Mouse (Mus musculus) limb, embryonic 14.5 days (tissue): ENCODE measurements around the gene Ttc23. TPM values are rescaled to one million over a fixed set of nuclear protein-coding genes. Genes with fewer than 3 reads are reported as not detected.

Experiments
- ATAC-seq: fragments of 200-750 bp; cut with Nextera tagmentation; 2 replicates; pipeline ENCODE4 v1.8.0; 2017; ENCODE audit warnings: low read depth, moderate number of reproducible peaks, moderate TSS enrichment; ENCODE audit not compliant: low FRiP score
- DNase-seq: peaks from one replicate; pipeline ENCODE4 v3.0.0-alpha.2; 2015; ENCODE audit warnings: low spot score
- H3K27ac ChIP-seq: fragments of 300-500 bp; sonication (generic); replicated peaks from 2 replicates; pipeline ENCODE4 v1.5.1; 2014; ENCODE audit warnings: low read depth, mild to moderate bottlenecking, low read length, moderate library complexity, mixed read lengths
- H3K27me3 ChIP-seq: fragments of 300-500 bp; sonication (generic); 2 replicates; pipeline ENCODE4 v1.6.1; 2014; ENCODE audit warnings: low read length, mixed read lengths; ENCODE audit not compliant: control insufficient read depth, insufficient read depth
- H3K36me3 ChIP-seq: fragments of 300-500 bp; sonication (generic); 2 replicates; pipeline ENCODE4 v1.6.1; 2014; ENCODE audit warnings: mild to moderate bottlenecking, low read length, moderate library complexity, mixed read lengths; ENCODE audit not compliant: control insufficient read depth, insufficient read depth
- H3K4me1 ChIP-seq: fragments of 300-500 bp; sonication (generic); 2 replicates; pipeline ENCODE4 v1.6.1; 2014; ENCODE audit warnings: antibody characterized with exemption, low read length, mixed read lengths; ENCODE audit not compliant: control insufficient read depth, insufficient read depth
- H3K4me2 ChIP-seq: fragments of 300-500 bp; sonication (generic); replicated peaks from 2 replicates; pipeline ENCODE4 v1.6.1; 2014; ENCODE audit warnings: low read depth, mild to moderate bottlenecking, low read length, moderate library complexity; ENCODE audit not compliant: severe bottlenecking
- H3K4me3 ChIP-seq: fragments of 300-500 bp; sonication (generic); replicated peaks from 2 replicates; pipeline ENCODE4 v1.5.1; 2014; ENCODE audit warnings: low read length
- H3K9ac ChIP-seq: fragments of 300-500 bp; sonication (generic); 2 replicates; pipeline ENCODE4 v1.6.1; 2014; ENCODE audit warnings: mild to moderate bottlenecking, low read depth, low read length, moderate library complexity; ENCODE audit not compliant: severe bottlenecking
- H3K9me3 ChIP-seq: fragments of 300-500 bp; sonication (generic); 2 replicates; pipeline ENCODE4 v1.6.1; 2016; ENCODE audit warnings: low read length; ENCODE audit not compliant: control insufficient read depth
- POLR2A ChIP-seq: fragments of 200-500 bp; IDR thresholded peaks from 2 replicates; pipeline ENCODE4 v1.8.0; 2012; ENCODE audit warnings: inconsistent platforms, mild to moderate bottlenecking, moderate library complexity, borderline replicate concordance; ENCODE audit not compliant: insufficient read depth, insufficient read length; ENCODE audit errors: extremely low read depth
- WGBS: fragments of 180-500 bp; shearing (Covaris S2); extraction: QIAGEN DNeasy Blood & Tissue Kit; methylation state at CpG from one replicate; pipeline ENCODE4 v1.1.7; 2014; 5-methylcytosine and 5-hydroxymethylcytosine counted together
- polyA plus RNA-seq, 2 experiments: library from polyadenylated mRNA; depleted of rRNA in 1 of 2; stranded (reverse) in 1 of 2; unstranded in 1 of 2; fragments of >200 nt; fragmentation: Nextera tagmentation in 1 of 2; extraction: Ambion mirVana in 1 of 2; gene quantifications; 2 replicates each; pipeline versions ENCODE4 v1.2.1 to v1.2.3; 2012 to 2014

Gene Ttc23
- polyA plus RNA-seq, 2 experiments: 33.4 to 46.9 TPM

- Histone ChIP-seq H3K27ac (no peak overlapping the region), H3K9me3 (no peaks in the 10 kb centered on the region), H3K4me3 (no peak overlapping the region), H3K9ac (no peak overlapping the region), H3K4me2 (no peak overlapping the region), H3K27me3 (no peaks in the 10 kb centered on the region), H3K36me3 (peaks cover 48% of the 10 kb centered on the region), H3K4me1 (no peaks in the 10 kb centered on the region; the same call in 1 of the 2 replicates)
- no peak for TF ChIP-seq POLR2A
- DNase-seq (no peak), ATAC-seq (no peak)
- WGBS: 91% methylated on average over 4 of the region's 4 CpGs
These were observed 81.0 kb downstream of the Ttc23 start for GRCm38 (mm10) chr7:67728203-67728602.

DNA sequence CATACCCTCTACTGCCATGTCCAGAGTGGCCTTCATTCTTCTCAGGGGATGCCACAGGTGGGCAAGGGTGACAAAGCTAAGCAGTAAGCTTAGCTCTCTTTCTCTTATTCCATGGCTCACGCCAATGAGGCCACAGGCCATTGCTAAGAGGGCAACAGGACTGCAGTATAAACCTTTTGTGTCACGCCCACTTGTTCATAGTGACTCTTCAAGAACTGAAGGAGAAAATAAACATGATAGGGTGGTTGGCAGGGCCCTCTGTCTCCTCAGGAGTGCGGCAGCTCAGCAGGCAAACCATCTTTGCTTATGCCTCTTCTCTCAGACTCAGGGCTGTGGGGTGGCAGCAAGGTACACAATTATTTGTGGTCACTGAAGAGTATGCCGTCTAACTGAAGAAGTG is 81.6 kb downstream of the Ttc23 start:
- no peak overlapping the region for H3K4me3 ChIP-seq
- ATAC-seq (no peak), DNase-seq (no peak)
- no peak overlapping the region for H3K4me2 ChIP-seq
- H3K27ac ChIP-seq: no peak overlapping the region
- no peaks in the 10 kb centered on the region for H3K9me3 ChIP-seq
- no peaks in the 10 kb centered on the region for H3K27me3 ChIP-seq
- no peak overlapping the region for H3K9ac ChIP-seq
- H3K36me3 ChIP-seq: peaks cover 45% of the 10 kb centered on the region
- no peak for TF ChIP-seq POLR2A
- H3K4me1 ChIP-seq: no peaks in the 10 kb centered on the region; the same call in 1 of the 2 replicates
- 91% methylated on average over 4 of the region's 4 CpGs for WGBS

GRCm38 (mm10) chr7:67730431-67731110 is 83.4 kb downstream of the Ttc23 start:
- H3K27me3 ChIP-seq: no peaks in the 10 kb centered on the region
- H3K4me1 ChIP-seq: no peaks in the 10 kb centered on the region; the same call in 1 of the 2 replicates
- H3K4me3 ChIP-seq: no peak overlapping the region
- peaks cover 32% of the 10 kb centered on the region for H3K36me3 ChIP-seq
- H3K27ac ChIP-seq: no peak overlapping the region
- ATAC-seq (no peak), DNase-seq (peak; percentile 51)
- no peak overlapping the region for H3K4me2 ChIP-seq
- H3K9me3 ChIP-seq: no peaks in the 10 kb centered on the region
- WGBS: 74% methylated on average over 5 of the region's 5 CpGs
- TF ChIP-seq POLR2A: no peak
- H3K9ac ChIP-seq: no peak overlapping the region

GRCm38 (mm10) chr7:67732276-67732675 is 85.1 kb downstream of the Ttc23 start:
- Histone ChIP-seq H3K9me3 (no peaks in the 10 kb centered on the region), H3K9ac (no peak overlapping the region), H3K4me3 (no peak overlapping the region), H3K36me3 (peaks cover 15% of the 10 kb centered on the region), H3K27ac (no peak overlapping the region), H3K4me1 (peaks cover 3% of the 10 kb centered on the region), H3K27me3 (no peaks in the 10 kb centered on the region), H3K4me2 (no peak overlapping the region)
- no peak for ATAC-seq
- DNase-seq: no peak
- 75% methylated on average over 4 of the region's 4 CpGs for WGBS
- no peak for TF ChIP-seq POLR2A

GRCm38 (mm10) chr7:67740382-67740781 is 93.2 kb downstream of the Ttc23 start:
- 65% methylated on average over 4 of the region's 4 CpGs for WGBS
- no peak overlapping the region for H3K4me2 ChIP-seq
- no peak for DNase-seq
- peaks cover 20% of the 10 kb centered on the region for H3K4me1 ChIP-seq
- TF ChIP-seq POLR2A: no peak
- H3K4me3 ChIP-seq: no peak overlapping the region
- peak; percentile 58; the same call in 1 of the 2 replicates for ATAC-seq
- no peaks in the 10 kb centered on the region for H3K27me3 ChIP-seq
- H3K9ac ChIP-seq: no peak overlapping the region
- H3K36me3 ChIP-seq: peaks cover under 1% of the 10 kb centered on the region; the same call in 1 of the 2 replicates
- no peaks in the 10 kb centered on the region for H3K9me3 ChIP-seq
- peak overlapping the region; percentile 53; the same call in 1 of the 2 replicates for H3K27ac ChIP-seq
